Mouse (Mus musculus) testis, adult 2 months (tissue): ENCODE measurements around the gene Ly6g6d.

Experiments used
- CTCF ChIP-seq: fragments of 200-500 bp; IDR thresholded peaks from 2 replicates; pipeline ENCODE4 v1.5.1; 2012; ENCODE audit warnings: low read depth, mild to moderate bottlenecking, inconsistent platforms, low read length, moderate library complexity; ENCODE audit not compliant: control insufficient read depth, insufficient read depth, insufficient replicate concordance
- POLR2A ChIP-seq: fragments of 200-500 bp; IDR thresholded peaks from 2 replicates; pipeline ENCODE4 v1.6.1; 2012; ENCODE audit warnings: low read depth, mild to moderate bottlenecking, inconsistent platforms, low read length, moderate library complexity; ENCODE audit not compliant: control insufficient read depth

GRCm38 (mm10) chr17:35027277-35028068 lies 50.4 kb downstream of the Ly6g6d start, which contains the start of gene Sapcd1:
- TF ChIP-seq CTCF (no peak), POLR2A (no peak)
